Mouse (Mus musculus) cerebellum, postnatal 4 days (tissue): ENCODE results near the gene Lsm7.

Experiments
- DNase-seq, 2 experiments: peaks; one replicate each; pipeline ENCODE4 v3.0.0; 2022; ENCODE audit warnings: low spot score in 2 of 2, mixed read lengths in 1 of 2

The Lsm7 gene

DNA sequence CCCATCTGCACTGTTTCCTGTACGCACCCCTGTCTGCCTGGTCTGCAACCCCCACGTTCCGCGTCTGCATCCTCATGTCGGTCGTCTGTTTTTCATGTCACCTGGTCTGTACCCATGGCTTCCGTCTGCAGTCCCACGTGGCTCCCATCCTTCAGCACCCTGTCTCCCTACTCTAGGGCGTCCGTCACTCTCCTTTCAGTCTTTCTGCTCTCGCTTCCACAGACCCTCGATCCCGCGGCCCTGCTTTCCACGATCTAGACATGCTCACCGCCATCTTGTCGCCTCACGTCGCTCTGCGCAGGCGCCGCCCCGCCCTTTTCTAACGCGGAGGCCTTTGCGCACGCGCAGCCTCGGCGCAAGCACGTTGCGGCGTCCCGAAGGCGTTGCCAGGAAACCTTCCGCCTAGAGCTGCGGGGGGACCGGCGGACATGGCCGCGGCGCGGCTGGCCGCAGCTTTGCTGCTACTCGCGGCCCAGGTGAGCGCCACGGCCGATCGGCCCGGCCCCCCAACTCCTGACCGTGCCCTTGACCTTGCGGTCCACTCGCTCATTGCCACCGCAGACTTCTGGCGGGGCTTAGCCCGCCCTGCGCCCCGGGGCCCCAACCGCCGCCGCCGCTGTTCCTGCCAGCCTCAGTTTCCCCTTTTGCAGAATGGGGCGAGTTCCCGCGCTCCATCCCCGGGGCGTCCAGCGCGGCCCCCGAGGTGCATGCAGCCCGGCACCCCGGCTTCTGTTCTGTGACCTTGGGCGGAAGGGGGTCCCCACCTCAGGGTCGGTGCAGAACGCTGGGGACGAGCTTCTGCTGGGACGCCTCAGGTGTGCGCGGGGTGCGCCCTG lies at the start of gene Lsm7, which contains the start of gene Sppl2b:
Gene Lsm7 (minus strand): TSS at position 297 of the 836 bp plus-strand sequence.
Gene Sppl2b (plus strand): TSS at position 363 of the 836 bp plus-strand sequence.
- DNase-seq = peak; percentile 97 to 98

GRCm38 (mm10) chr10:80904709-80905108 lies 49.7 kb upstream of the Lsm7 start:
- no peak for DNase-seq

- DNase-seq = no peak
These were observed 49.1 kb upstream of the Lsm7 start for GRCm38 (mm10) chr10:80904004-80904693.

- DNase-seq = no peak
These were observed 48.3 kb upstream of the Lsm7 start for GRCm38 (mm10) chr10:80903282-80903681.

DNA sequence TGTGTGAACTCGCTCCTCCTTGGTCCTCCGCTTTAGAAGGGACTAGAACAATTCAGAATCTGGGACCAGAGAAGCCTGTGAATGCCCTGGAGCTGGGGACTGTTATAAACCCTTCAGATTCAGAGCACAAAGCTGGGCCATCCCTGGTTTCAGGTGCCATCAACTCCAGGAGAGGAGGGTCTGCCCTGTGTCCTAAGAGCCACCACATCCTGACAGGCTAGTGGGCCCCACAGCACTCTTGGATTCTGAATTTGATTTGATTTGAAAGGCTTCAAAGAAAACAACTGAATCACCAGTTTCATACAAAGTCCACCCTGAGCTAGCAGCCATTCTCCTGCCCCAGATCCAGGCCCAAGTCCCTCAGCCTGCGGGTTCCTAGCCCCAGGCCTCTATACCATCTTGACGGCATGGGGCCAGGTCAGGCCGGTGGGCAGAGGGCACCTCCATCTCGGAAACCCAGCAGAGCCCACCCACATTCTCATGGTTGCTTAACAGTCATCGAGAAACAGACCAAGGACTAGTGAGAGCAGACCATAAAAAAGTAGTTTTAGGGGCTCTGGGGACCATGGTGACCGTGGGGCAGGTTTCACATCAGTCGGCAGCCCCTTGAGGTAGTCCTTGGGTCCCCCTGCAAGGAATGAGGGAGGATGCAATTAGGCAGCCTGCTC lies 47.4 kb upstream of the Lsm7 start:
- DNase-seq = no peak

DNA sequence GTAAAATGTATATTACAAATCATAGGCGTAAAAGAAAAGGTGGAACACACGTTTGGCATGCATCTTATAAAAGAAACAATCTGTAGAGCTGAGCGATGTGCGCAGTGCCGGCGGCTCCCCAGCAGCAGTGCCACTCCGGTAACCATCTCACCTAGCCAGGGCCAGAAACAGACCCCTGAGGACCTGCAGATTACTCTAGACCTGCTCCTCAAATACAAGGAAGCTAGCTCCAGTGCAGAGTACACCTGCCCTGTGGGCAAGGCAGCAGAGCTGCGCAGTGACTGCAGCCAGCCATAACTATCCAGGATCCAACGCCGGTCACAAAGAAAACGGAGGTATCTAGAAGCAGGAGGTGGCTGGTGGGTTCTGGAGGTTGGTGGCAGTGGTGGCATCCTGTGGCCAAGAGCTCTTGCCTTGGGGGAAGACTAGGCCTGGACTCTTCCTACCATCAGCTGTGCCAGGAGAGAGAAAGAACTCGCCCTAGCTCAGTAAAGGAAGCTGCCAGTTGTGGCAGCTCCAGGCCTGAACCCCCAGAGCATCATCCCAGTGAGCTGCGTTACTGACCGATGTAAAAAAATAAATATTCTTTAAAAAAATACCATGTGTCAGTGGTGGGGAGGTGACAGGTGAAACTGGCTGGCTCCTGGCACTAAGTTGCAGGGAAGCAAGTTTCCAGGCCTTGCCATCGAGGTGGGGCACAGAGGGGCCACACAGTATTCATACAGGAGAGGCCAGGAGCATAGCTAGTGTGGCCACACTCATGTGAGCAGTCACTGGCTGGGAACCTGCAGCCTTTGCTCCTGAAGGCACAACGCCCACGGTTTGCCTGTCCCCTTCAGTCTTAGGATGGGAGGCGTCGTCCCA lies 46.6 kb upstream of the Lsm7 start:
- DNase-seq = no peak

DNA sequence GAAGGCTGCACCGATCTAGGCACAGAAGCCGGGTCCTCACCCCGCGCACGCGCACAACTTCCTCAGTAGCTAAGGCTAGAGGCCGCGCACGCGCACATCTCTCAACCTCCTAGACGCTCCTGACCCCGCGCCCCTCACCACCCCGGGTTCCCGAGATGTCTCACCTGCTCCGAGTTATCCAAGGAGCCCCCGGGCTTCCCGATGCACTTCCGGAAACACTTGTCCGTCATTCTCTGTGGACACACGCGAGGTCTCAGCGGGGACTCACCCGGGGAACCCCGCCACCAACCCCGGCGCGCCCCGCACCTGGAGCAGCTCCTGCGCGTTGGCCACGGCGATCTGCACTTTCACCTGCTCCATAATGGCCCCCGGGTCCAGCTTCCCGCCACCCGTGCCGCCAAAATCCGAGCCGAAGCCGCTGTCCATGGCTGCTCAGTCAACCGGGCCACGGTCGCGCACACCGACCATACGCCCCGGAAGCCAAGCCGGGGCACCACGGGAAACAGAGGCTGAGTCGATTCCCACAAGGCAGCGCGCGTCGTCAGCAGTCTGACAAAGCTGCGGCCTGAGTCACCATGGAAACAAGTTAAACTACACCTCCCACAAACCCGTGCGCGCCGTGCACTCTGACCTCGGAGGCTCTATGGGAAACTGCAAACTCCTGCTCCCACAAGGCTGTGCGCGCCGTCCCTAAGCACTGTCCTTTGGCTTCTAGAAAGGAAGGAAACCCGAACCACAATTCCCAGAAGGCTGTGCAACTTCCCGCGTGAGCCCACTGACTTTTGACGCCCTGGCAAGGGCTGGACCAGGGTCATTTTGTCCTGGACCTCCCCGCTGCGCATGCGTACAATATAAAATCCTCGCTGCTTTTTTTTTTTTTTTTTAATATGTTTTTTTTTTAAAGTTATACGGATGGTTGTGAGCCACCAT lies 45.6 kb upstream of the Lsm7 start, which contains the start of gene Timm13:
Gene Timm13 (minus strand): TSS at position 652 of the 930 bp plus-strand sequence.
- peak; percentile 90 to 96 for DNase-seq

DNA sequence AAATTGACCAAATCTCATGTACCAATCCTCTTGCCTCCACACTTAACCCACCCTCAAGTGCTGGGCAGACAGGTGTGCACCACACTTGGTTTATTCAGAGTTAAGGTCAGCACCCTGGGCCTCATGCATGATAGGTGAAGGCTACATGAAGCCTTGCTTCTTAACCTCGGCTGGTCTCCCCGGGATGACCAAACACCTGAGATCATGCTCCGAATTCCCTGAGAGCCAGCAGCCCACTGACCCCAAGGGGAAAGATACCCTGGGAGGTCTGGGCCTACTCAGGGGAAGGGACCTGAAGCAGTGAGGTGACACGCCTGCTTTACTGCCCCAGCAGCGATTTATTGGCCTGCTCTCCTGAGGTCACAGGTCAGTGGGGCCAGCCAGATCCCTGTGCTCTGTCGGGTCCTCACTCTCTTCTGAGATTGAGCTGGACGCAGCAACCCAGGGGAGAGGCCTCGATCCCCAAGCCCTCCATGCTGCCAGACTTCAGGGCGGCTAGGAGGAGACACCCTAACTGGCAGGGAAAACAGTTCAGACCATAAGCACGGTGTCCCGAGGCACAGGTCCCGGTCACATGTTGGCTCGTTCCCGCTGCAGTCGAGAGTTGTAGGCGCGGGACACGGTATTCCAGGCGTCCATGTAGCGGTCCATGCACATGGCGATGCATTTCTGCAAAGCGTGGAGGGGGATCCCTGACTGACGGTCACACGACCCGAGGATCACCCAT lies 44.7 kb upstream of the Lsm7 start:
- DNase-seq = no peak

GRCm38 (mm10) chr10:80899074-80899473 lies 44.1 kb upstream of the Lsm7 start:
- DNase-seq = no peak

DNA sequence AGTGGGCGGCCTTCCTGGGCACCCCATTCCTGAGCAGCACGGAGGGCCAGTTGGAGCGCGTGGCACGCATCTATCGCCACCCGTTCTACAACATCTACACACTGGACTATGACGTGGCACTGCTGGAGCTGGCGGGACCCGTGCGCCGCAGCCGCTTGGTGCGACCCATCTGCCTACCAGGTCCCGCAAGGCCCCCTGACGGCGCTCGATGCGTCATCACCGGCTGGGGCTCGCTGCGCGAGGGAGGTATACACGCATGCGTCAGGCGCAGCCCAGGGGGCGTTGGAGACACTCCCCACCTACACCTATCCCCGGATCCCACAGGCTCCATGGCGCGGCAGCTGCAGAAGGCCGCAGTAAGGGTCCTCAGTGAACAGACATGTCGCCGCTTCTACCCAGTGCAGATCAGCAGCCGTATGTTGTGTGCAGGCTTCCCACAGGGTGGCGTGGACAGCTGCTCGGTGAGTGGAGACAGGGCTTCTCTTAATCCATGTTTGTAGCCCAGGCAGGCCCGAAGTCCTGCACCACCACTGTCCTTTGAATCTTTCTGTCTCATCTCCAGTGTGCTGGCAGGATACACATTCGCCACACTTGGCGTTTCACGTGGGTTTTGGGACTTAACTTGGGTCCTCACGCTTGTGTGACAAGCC lies 43.0 kb upstream of the Lsm7 start:
- DNase-seq = no peak

DNA sequence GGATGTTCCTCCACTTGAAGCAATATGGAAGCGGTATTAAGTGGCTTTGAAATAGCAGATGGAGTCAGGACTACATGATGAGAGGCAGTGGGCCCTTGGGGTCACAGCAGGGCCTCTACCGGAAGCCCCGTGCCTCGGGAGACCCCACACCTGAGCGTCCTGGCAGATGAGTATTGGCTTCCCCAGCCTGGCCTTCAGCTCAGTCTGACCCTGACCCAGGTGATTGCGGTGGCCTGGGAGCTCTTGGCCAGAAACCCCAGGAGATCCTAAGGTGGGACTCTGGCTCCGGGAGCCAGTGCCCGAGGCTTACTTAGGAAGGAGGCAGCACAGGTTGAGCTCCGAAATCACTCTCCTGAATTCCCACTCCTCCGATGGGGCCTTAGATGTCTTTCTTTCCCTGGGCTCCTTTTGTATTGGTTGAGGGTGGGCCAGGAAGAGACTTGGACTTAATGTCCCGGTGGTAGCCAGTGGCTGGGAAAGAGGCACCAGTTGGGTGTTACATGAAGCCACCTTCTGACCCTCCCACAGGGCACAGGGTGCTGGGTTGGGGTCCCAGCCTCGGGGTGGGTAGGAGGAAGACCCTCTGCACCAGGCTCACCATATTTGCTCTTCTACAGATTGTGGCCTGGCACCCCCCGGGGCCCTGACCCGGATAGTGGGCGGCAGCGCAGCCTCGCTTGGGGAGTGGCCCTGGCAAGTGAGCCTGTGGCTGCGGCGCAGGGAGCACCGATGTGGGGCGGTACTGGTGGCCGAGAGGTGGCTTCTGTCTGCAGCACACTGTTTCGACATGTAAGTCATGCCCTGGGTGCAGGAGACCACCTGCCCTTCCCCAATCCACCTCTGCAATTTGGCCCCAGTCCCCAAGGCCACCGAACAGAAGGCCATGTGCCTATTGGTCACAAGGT lies 41.8 kb upstream of the Lsm7 start:
- no peak for DNase-seq

- DNase-seq = no peak
These were observed 40.7 kb upstream of the Lsm7 start for GRCm38 (mm10) chr10:80895697-80896096.

DNA sequence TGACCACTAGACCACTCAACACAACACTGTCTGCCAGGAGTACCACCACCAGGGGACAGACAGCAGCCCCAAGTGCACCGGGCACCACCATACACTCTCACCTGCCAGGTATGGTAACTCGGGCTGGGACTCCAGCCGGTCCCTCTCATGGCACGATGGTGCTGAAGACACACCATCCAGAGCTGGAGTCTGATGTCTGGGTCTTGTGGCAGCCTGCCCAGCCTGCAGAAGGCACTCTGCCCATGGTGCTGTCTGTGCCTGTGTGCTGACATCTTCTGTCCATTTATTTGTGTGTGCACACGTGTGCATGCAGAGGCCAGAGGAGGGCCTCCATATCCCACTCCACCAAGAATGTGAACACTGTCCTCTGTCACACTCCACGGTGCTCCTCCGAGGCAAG lies 40.1 kb upstream of the Lsm7 start:
- DNase-seq = no peak

GRCm38 (mm10) chr10:80887181-80887580 lies 32.2 kb upstream of the Lsm7 start:
- peak in 1 of 2 experiments; percentile 40 for DNase-seq

DNA sequence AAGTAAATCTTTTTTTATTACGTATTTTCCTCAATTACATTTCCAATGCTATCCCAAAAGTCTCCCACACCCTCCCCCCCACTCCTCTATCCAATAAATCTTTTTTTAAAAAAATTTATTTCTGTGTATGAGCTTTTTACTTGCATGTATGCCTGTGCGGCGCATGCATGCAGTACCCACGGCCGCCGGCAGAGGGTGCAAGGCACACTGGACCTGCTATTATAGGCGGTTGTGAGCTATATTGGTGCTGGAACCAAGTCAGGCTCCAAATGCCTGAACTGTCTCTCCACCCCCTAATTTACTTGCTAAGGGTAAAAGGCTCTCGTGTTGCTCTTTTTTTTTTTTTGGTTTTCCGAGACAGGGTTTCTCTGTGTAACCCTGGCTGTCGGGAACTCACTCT lies 26.3 kb upstream of the Lsm7 start:
- peak; percentile 55 to 84 for DNase-seq

- DNase-seq = no peak
These were observed 25.9 kb upstream of the Lsm7 start for GRCm38 (mm10) chr10:80880901-80881300.

DNA sequence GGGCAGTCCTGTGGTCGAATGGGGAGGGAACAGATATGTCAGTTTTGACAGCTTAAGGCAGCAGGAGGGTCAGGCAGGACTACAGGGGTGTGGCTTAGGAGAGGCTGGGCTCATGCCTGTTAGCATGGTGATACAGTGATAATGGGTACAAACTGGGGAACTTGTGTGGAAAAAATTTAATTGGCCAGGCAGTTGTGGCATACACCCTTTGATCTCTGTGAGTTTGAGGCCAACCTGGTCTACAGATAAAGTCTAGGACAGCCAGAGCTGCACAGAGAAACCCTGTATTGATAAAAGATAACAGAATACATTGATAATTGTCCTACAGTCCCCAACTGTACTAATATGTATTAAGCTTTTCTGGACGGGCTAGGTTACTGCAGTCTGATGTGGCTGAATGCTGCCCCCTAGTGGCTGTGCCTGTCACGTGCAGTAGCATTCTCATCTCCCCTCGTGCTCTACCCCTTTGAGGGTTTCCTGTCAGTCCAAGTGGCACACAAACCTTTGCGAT lies 25.2 kb upstream of the Lsm7 start:
- peak in 1 of 2 experiments; percentile 70 for DNase-seq

- no peak for DNase-seq
These were observed 21.6 kb upstream of the Lsm7 start for GRCm38 (mm10) chr10:80876594-80876993.
